Mouse (Mus musculus) B cell, adult 67 days (primary cell): ENCODE data around the gene Gm49027. TPM values are rescaled to one million over a fixed set of nuclear protein-coding genes. Genes with fewer than 3 reads are reported as not detected.

ENCODE experiments used
- total RNA-seq, 2 experiments: library from RNA; stranded (reverse); gene quantifications; 4 replicates each; pipeline ENCODE4 v1.2.4; 2023

Gm49027 gene
- total RNA-seq: 10 to 100 TPM in 1 of 2 experiments, 1 to 10 TPM in 1; 5.0 to 10.8 TPM

GRCm38 (mm10) chr5:123525281-123525680, at the start of gene Gm49027:
Gene Gm49027, minus strand, starts transcription at chr5:123525488.

GRCm38 (mm10) chr5:123572357-123573186, 47.3 kb upstream of the Gm49027 start, which contains the start of gene Vps33a:
Gene Vps33a, minus strand, starts transcription at chr5:123573038.

GRCm38 (mm10) chr5:123523692-123524392, 1.4 kb downstream of the Gm49027 start, which contains the start of gene Diablo:
Gene Diablo, minus strand, starts transcription at chr5:123524176.

GRCm38 (mm10) chr5:123510160-123510559, 15.1 kb downstream of the Gm49027 start, which contains the start of gene B3gnt4:
Gene B3gnt4, plus strand, starts transcription at chr5:123510460.

GRCm38 (mm10) chr5:123489112-123489785, 36.0 kb downstream of the Gm49027 start, which contains the start of the genes Lrrc43 and Il31:
Gene Lrrc43, plus strand, starts transcription at chr5:123489305.
Gene Il31, minus strand, starts transcription at chr5:123489489.

Other genes starting within 250 kb of the Gm49027 start
- 10 to 100 TPM; 59.8 to 62.5 TPM for gene Bcl7a, start 181.7 kb downstream of the Gm49027 start, total RNA-seq
- gene Mlxip, start 130.7 kb downstream of the Gm49027 start, total RNA-seq: 100 to 1,000 TPM; 118 to 151 TPM
- not detected for gene Lrrc43, start 36.2 kb downstream of the Gm49027 start, total RNA-seq
- not detected for gene Il31, start 36.0 kb downstream of the Gm49027 start, total RNA-seq
- not detected for gene B3gnt4, start 15.0 kb downstream of the Gm49027 start, total RNA-seq
- gene Diablo, start 1.3 kb downstream of the Gm49027 start, total RNA-seq: 10 to 100 TPM; 75.1 to 79.2 TPM
- gene Vps33a, start 47.5 kb upstream of the Gm49027 start, total RNA-seq: 10 to 100 TPM; 43.5 to 50.7 TPM
- gene Clip1, start 159.1 kb upstream of the Gm49027 start, total RNA-seq: 10 to 100 TPM; 27.7 to 28.2 TPM
- 10 to 100 TPM; 76.7 to 80.6 TPM for gene Zcchc8, start 195.6 kb upstream of the Gm49027 start, total RNA-seq
- 100 to 1,000 TPM; 250 to 251 TPM for gene Rsrc2, start 223.9 kb upstream of the Gm49027 start, total RNA-seq
- 1 to 10 TPM; 1.9 to 2.5 TPM for gene Kntc1, start 224.2 kb upstream of the Gm49027 start, total RNA-seq